Mouse (Mus musculus) mature B cell (primary cell): ENCODE data around the gene Tlcd1.
"Not testable (repeated sequence)": the region's sequence is repeated elsewhere in the genome, so short reads cannot be mapped to it uniquely, and the experiment has no call there.

ENCODE experiments used
- in situ Hi-C: fragments of 300-500 bp; cut with MboI; formaldehyde crosslinking; loops from 2 replicates; pipeline ENCODE4 v1.14.3; 2019

The Tlcd1 gene

GRCm38 (mm10) chr11:78176402-78176862 lies at the start of gene Tlcd1, which contains the start of gene Nek8:
Gene Tlcd1 (plus strand): TSS chr11:78176711.
Gene Nek8 (minus strand): TSS chr11:78176675.
- in situ Hi-C loops: no loop called here

DNA sequence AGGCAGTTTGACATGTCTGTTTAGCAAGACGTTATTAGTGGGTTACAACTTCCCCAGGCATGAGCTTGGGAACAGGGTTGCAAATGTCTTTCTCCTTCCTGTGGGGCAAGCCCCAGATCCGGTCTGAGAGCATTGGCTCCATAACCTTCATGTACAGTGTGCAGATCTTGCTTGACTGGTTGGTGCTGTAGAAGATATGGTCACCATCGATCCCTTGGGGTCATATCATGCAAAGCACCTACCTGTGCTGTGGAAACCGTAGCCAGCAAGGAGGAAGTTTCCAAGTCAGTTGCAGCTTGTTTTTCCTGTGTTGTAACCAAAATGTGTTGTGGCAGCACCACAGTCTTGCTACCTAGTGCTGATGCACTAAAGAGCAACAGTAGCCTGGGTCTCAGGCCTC lies 49.8 kb upstream of the Tlcd1 start:
- in situ Hi-C loops: no loop called here

DNA sequence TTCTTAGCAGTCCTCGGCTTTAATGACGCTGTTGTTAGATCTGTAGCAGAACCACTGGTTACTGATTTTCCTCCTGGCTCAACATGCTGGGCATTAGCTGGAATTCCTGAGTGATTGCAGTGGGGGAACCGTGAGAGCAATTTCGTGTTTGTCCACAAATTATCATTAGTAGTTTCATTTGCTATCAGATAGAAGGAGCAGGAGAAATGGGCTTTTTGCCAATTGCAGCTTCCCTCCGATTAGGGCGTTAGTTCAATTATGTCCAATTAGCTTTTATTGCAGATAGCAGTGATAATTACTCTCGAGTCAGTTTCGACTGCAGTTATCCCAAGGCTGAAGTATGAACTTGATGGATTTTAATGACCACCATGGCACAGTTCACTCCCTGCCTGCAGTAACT lies 47.1 kb upstream of the Tlcd1 start:
- in situ Hi-C loops: no loop called here

DNA sequence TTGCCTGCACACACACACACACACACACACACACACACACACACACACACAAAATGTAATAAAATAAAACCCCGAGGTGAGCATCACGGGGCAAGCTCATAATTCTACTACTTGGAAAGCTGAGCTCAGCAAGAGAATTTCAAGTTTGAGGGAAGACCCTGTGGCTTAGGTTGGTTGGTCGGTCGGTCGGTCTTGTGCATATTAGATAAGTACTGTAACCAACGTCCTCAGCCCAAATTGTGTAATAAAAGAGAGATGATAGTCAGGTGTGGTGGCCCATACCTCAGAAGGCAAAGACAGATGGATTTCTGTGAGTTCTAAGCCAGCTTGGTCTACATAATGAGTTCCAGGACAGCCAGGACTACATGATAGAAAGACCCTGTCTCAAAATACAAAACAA lies 42.6 kb upstream of the Tlcd1 start:
- in situ Hi-C loops: no loop called here

DNA sequence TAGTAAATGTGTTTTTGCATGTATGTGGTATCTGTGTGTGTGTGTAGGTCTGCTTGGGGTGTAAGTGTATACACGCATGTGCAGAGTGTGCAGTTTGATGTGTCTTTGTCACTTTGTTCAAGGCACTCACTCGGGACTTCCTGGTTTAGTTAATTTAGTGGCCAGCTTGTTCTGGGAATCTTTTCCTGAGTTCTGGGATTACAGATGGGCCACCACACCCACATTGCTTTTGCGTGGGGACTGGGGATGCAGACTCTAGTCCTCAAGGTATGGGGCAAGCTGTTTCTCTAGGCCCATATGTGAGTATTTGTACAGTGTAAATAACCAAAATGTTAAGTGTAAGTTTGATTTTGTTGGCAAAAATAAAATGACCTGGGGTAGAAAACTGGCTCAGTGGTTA lies 42.2 kb upstream of the Tlcd1 start:
- in situ Hi-C loops: no loop called here

- in situ Hi-C loops: not testable (repeated sequence)
These were observed 41.2 kb upstream of the Tlcd1 start for GRCm38 (mm10) chr11:78135314-78135713.

- in situ Hi-C loops: no loop called here
These were observed 40.4 kb upstream of the Tlcd1 start for GRCm38 (mm10) chr11:78136132-78136531.

DNA sequence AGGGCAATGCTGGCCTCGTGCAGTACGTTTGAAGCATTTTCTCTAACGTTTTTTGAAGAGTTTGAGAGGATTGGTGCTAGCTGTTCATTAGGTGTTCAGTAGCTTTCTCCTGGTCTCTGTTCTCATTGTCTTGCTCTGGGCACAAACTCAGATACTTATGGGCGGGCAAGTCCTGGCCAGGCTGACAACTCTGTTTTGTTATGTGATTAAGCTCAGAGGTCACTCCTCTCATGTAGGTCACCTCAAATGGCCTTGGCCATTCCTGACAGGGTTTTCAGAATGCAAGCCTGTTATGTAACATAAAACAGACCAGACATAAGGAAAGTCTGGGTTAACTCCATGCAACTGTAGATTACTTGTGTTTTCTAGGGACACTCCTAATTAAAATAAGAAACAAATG lies 38.9 kb upstream of the Tlcd1 start:
- in situ Hi-C loops: no loop called here

DNA sequence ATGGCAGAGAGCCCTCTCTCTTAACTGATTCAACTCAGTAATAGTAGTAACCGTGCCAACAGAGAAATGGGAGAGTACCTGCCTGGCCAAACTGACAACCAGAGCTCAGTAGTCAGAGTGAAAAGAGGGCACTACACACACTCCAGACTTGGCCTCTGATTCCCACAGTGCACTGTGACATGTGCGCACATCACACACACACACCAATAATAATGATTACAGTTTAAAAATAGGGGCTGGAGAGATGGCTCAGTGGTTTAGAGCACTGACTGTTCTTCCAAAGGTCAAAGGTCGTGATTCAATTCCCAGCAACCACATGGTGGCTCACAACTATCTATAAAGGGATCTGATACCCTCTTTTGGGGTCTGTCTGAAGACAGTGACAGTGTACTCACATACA lies 38.5 kb upstream of the Tlcd1 start:
- in situ Hi-C loops: no loop called here

DNA sequence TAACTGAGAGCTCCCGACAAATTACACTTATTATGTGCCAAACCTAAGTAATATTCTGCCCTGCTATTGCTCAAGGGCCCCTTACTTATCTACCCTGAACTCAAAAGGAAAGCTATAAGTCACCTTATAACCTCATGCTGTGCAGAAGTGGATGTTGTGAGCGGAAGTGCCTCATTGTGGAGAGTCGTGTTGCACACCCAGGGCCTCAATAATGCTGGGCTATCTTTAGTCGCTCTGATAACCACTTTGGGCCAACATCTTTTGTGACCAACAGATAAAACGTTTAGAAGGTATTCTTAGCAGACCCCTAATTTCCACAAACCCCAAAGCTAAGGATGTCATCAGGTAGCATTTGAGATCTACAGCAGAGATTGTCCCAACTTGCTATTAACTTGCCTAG lies 35.8 kb upstream of the Tlcd1 start:
- in situ Hi-C loops: no loop called here

- in situ Hi-C loops: no loop called here
These were observed 33.0 kb upstream of the Tlcd1 start for GRCm38 (mm10) chr11:78143520-78143919.

DNA sequence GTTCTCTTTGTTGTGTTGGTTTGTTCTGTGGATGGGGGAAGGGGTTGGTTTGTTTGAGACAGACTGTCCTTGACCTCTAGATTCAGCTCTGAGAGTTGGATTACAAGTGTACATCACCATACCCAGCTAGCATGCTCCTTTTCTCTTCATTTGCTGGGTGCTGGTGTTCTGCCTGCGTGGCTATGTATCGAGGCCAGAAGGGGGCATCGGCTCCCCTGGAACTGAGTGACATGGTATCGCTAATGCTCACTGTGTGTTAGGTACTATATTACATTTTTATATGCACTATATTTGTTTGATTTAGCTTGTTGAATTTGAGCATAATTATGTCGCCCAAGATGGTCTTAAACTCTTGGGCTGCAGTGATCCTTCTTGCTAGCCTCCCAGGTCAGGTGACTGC lies 30.3 kb upstream of the Tlcd1 start:
- in situ Hi-C loops: no loop called here

DNA sequence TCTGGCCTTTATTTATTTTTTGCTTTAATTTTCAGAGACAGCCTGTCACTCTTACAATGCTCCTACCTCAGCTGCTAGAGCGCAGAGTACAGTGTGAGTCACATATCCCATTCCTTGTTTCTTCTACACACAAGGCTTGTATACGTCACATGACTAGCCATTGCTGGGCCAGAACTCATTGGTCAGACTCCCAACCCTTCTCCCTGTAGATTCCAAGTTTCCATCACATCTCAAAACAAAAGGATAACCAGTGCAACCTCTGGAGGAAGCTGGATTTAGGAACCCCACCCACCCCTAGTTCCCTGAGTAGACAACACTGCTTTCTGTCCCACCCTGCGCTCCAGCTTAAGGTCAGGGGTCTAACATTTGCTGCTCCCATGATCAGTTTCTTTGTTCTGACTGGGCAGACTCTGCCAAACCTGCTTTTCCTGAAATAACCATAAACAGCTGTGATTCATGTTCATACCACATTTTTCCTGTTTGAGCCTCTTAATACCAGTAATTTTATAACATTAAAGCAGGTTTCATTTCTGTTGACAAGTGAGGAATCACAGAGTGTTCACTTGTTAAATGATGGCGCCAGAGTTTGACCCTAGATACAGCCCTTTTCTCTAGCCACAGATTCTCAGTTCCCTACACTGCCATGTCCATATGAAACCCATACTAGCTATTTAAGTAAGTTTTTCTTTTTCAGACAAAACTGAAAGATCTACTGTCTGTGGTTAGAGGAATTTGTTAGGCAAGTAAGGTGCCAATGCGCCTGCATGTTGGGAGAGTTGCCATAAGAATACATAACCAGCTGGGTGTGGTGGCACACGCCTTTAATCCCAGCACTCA lies 29.6 kb upstream of the Tlcd1 start:
- in situ Hi-C loops: no loop called here

DNA sequence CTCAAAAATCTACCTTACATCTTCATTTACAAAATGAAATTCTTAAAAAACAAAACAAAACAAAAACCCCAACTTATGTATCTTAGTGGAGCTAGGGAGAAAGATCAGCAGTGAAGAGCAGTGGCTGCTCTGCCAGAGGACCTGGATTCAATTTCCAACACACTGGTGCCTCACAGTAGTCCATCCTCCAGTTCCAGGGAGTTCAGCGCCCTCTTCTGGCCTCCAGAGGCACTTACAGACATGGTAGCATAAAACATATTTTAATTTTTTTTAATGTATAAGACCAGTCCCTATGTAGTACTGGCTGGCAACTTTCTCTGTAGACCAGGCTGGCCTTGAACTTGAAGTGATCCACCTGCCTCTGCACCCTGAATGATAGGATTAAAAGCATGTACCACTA lies 25.4 kb upstream of the Tlcd1 start:
- in situ Hi-C loops: no loop called here

GRCm38 (mm10) chr11:78152299-78153231 lies 23.9 kb upstream of the Tlcd1 start:
- in situ Hi-C loops: no loop called here

- in situ Hi-C loops: no loop called here
These were observed 22.7 kb upstream of the Tlcd1 start for GRCm38 (mm10) chr11:78153778-78154177.

DNA sequence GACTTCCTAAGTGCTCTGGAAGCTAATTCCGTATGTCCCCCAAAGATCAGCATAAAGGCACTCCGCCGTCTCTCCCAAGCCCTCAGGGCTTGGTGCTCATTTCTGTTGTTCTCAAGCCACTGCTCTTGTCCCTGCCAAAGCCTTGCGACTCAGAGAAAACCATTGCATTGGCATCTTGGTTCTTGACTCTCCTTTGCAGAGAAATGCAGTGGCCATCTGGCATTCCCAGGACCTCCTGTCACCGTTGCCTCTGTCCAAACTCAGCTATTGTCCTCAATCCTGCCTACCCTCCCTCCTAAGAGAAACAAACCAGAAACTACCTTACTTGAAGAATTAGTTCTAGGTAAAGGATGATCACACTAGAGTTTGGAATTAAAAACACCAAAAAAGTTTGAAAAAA lies 20.8 kb upstream of the Tlcd1 start:
- in situ Hi-C loops: no loop called here

- in situ Hi-C loops: no loop called here
These were observed 20.3 kb upstream of the Tlcd1 start for GRCm38 (mm10) chr11:78156156-78156699.

DNA sequence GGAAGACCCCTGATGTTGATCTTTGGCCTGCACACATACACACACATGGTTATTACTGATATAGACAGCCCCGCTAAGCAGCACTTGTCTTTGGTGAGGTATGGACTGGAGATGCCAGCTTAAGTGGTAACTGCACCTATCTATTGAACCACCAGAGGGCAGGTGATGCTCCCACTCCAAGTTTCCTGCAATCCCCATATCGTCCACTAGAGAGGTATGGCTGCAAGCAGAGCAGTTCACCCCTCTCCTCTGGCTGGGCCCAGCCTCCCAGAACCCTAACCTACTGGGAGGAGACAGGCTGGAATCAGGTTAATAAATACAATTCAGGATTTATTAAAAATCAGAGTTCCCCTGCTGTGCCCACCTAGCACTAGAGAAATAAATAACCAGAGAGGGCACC lies 17.4 kb upstream of the Tlcd1 start:
- in situ Hi-C loops: no loop called here

DNA sequence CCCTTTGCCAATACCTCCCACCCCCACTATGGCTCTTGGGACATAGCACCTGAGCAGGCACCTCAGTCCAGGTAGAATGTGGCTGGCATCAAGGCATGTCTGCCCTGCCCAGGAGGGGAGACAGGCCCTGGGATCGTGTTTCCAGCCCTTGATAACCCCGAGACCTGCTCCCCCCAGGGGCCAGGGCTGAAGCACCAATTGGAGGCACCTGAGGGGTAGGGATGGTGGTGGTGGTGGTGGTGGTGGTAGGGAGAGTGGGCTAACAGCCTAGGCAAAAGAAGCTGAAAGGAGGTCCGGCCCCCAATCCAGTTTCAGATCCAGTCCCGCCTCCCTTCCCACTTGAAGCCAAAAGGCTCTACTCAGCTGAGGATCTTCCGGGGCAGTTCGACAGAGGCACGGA lies 17.0 kb upstream of the Tlcd1 start:
- in situ Hi-C loops: no loop called here

DNA sequence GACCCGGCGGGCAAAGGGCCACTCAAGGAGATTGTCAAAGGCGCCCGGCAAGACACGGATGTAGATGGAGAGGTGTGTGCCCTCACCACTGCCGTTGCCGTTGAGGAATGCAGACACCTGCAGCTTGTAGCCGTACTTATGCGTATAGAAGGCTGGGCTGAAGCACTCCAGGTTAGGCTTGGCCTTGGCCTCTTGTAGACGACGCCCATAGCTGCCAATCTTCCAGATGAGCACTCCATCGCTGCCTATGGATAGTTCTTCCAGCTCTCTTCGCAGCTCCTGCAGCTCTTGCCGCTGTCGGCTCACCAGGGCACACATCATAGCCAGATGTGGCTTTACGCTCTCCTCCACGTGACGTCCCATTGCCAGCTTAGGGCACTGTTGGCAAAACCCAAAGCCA lies 16.3 kb upstream of the Tlcd1 start:
- in situ Hi-C loops: no loop called here

- in situ Hi-C loops: no loop called here
These were observed 15.8 kb upstream of the Tlcd1 start for GRCm38 (mm10) chr11:78160675-78161074.

GRCm38 (mm10) chr11:78161169-78161568 lies 15.3 kb upstream of the Tlcd1 start:
- in situ Hi-C loops: no loop called here
